27 mouse cellular contexts compared by ENCODE assay signal in the genomic region with DNA sequence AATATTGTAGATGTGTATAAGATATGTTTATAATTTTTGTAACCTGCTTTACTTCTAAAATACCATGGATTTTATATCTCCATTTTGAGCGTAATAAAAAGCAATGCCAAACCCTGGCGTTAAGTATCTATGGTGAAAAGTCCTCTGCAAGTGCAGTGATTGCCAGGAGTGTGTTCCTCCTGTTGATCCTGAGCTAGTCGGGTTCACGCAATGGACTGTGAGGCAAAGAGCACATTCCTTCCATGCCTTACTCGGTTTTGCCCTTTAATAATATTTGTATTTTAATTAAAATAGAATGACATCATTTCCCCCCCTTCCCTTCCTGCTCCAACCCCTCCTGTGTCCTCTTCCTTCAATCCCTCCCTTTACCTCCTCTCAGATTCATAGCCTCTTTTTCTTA. TPM values are rescaled to one million over a fixed set of nuclear protein-coding genes. Genes with fewer than 3 reads are reported as not detected.
DNase-seq lines count a peak whose midpoint lies in the region; ATAC-seq lines count a peak whose summit lies in the region.
"Had no signal": no experiment of that assay in that cellular context is flagged by ENCODE, and none has a peak within 500 bp of the region (broad histone marks: within the 10 kb centered on the region; RNA-seq: fewer than 3 reads in every experiment).

No protein-coding gene starts in this region.

- H3K36me3 ChIP-seq in kidney, embryonic 15.5 days: no peaks in the 10 kb centered on the region
- H3K36me3 ChIP-seq in kidney, embryonic 14.5 days (ENCODE audit: control insufficient read depth, insufficient read depth, low read length): no peaks in the 10 kb centered on the region
- H3K36me3 ChIP-seq: embryonic facial prominence, embryonic 12.5 days; embryonic facial prominence, embryonic 15.5 days; heart, embryonic 13.5 days had no signal

- no peaks in the 10 kb centered on the region for H3K9me3 ChIP-seq in kidney, embryonic 15.5 days (replicated peaks)
- H3K9me3 ChIP-seq in kidney, embryonic 14.5 days (ENCODE audit: control insufficient read depth, low read length): no peaks in the 10 kb centered on the region
- H3K9me3 ChIP-seq: embryonic facial prominence, embryonic 12.5 days; embryonic facial prominence, embryonic 15.5 days; heart, embryonic 13.5 days had no signal

- H3K27ac ChIP-seq in kidney, embryonic 15.5 days: no peak overlapping the region
- H3K27ac ChIP-seq in kidney, embryonic 14.5 days (ENCODE audit: low read depth, low read length): no peak overlapping the region
- H3K27ac ChIP-seq: embryonic facial prominence, embryonic 12.5 days; embryonic facial prominence, embryonic 15.5 days; heart, embryonic 13.5 days; hindbrain, embryonic 14.5 days had no signal

- H3K4me1 ChIP-seq in kidney, embryonic 15.5 days: no peaks in the 10 kb centered on the region
- no peaks in the 10 kb centered on the region for H3K4me1 ChIP-seq in kidney, embryonic 14.5 days (ENCODE audit: control insufficient read depth, insufficient read depth, low read length)
- H3K4me1 ChIP-seq: embryonic facial prominence, embryonic 12.5 days; embryonic facial prominence, embryonic 15.5 days; heart, embryonic 13.5 days had no signal

- H3K4me2 ChIP-seq in kidney, embryonic 15.5 days: no peak overlapping the region
- H3K4me2 ChIP-seq in kidney, embryonic 14.5 days (replicated peaks; ENCODE audit: low read depth, low read length): no peak overlapping the region
- H3K4me2 ChIP-seq: embryonic facial prominence, embryonic 12.5 days; embryonic facial prominence, embryonic 15.5 days; heart, embryonic 13.5 days; hindbrain, embryonic 14.5 days had no signal

- H3K9ac ChIP-seq in kidney, embryonic 15.5 days: no peak overlapping the region
- H3K9ac ChIP-seq in kidney, embryonic 14.5 days (ENCODE audit: low read depth, low read length): no peak overlapping the region
- H3K9ac ChIP-seq: embryonic facial prominence, embryonic 12.5 days; embryonic facial prominence, embryonic 15.5 days; forebrain, postnatal 0 days; heart, embryonic 13.5 days; hindbrain, embryonic 14.5 days had no signal

- no peak overlapping the region for H3K4me3 ChIP-seq in kidney, embryonic 15.5 days (replicated peaks)
- no peak overlapping the region for H3K4me3 ChIP-seq in kidney, embryonic 14.5 days (ENCODE audit: low read length)
- H3K4me3 ChIP-seq: embryonic facial prominence, embryonic 12.5 days; embryonic facial prominence, embryonic 15.5 days; gastrocnemius, adult 2 months; heart, embryonic 13.5 days had no signal

- no peaks in the 10 kb centered on the region for H3K27me3 ChIP-seq in kidney, embryonic 15.5 days
- no peaks in the 10 kb centered on the region for H3K27me3 ChIP-seq in kidney, embryonic 14.5 days (ENCODE audit: control insufficient read depth, insufficient read depth, low read length)
- H3K27me3 ChIP-seq: embryonic facial prominence, embryonic 12.5 days; embryonic facial prominence, embryonic 15.5 days; heart, embryonic 13.5 days had no signal

- DNase-seq in kidney, adult 18-20 months: peak; percentile 11
- DNase-seq in kidney, adult 9 months: peak; percentile 78
- peak; percentile 48 to 49 for DNase-seq in kidney, postnatal 36 days
- no peak for DNase-seq in urinary bladder, adult 2 months (ENCODE audit: low spot score)
- DNase-seq: adrenal gland, adult 2 months; adrenal gland, postnatal 14 days; cerebellum, adult 11 months; cerebellum, adult 2 months; cerebellum, adult 9-11 months; cerebellum, postnatal 25 days; forebrain, postnatal 0 days; gastrocnemius, adult 2 months; gastrocnemius, postnatal 14 days; heart, postnatal 14 days; heart, postnatal 4 days had no signal

- WGBS in kidney, embryonic 15.5 days: 76% methylated on average over 5 of the region's 5 CpGs
- 85% methylated on average over 5 of the region's 5 CpGs for WGBS in kidney, embryonic 14.5 days

- no peak for ATAC-seq in kidney, embryonic 15.5 days (replicated peaks; ENCODE audit: low FRiP score)
- ATAC-seq in kidney, embryonic 14.5 days (ENCODE audit: low FRiP score, low TSS enrichment): no peak
- ATAC-seq: CD4-positive, CD25-positive, alpha-beta regulatory T cell, adult 4 months; forebrain, embryonic 14.5 days; forebrain, postnatal 0 days had no signal

RNA-seq across cellular contexts. Expression of gene Cd163, which starts 26.8 kb away (rescaled TPM):
- polyA plus RNA-seq in kidney, embryonic 15.5 days (2015; fragmentation: Nextera tagmentation; extraction: Ambion mirVana): 0.38 and 0.40 TPM in 2 replicates
- 0.10 and 0.15 TPM in 2 replicates for polyA plus RNA-seq in kidney, embryonic 14.5 days (2014; fragmentation: Nextera tagmentation; extraction: Ambion mirVana)
- polyA plus RNA-seq in urinary bladder, adult 2 months (2012; rRNA removed): 4.9 and 10.5 TPM in 2 replicates
- polyA plus RNA-seq: embryonic facial prominence, embryonic 12.5 days; forebrain, embryonic 11.5 days; hindbrain, embryonic 11.5 days had no signal

RNA-seq across cellular contexts. Expression of gene Vmn2r27, which starts 46.0 kb away (rescaled TPM):
- not detected in 2 replicates for polyA plus RNA-seq in kidney, embryonic 15.5 days (2015; fragmentation: Nextera tagmentation; extraction: Ambion mirVana)
- not detected in 2 replicates for polyA plus RNA-seq in kidney, embryonic 14.5 days (2014; fragmentation: Nextera tagmentation; extraction: Ambion mirVana)
- polyA plus RNA-seq in urinary bladder, adult 2 months (2012; rRNA removed): not detected in 2 replicates
- polyA plus RNA-seq: adrenal gland, adult 2 months; C2C12; CD4-positive, CD25-positive, alpha-beta regulatory T cell, adult 4 months; cerebellum, adult 2 months; embryonic facial prominence, embryonic 12.5 days; embryonic facial prominence, embryonic 15.5 days; forebrain, embryonic 11.5 days; forebrain, embryonic 14.5 days; forebrain, postnatal 0 days; heart, embryonic 13.5 days; heart, embryonic 16.5 days; hindbrain, embryonic 11.5 days; hindbrain, embryonic 14.5 days had no signal
